Mouse (Mus musculus): Measurements from ENCODE around the gene Olfr745.

Gene Olfr745

DNA sequence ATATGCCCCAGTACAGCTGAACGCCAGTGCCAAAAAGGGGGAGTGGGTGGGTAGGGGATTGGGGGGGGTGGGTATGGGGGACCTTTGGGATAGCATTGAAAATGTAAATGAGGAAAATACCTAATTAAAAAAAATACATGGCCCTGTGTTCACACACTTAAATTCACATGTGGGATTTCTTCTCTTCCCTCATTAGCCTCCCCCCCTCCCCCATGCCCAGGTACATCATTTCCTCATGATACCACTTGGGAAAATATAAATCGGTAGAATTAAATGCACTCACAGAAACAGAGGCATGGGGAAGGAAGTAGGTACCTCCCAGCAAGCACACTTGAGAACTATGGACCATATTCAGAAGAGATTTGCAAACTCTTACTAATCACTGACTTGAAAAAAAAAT, at the start of gene Olfr745:
Gene Olfr745, plus strand, starts transcription at position 301 of the 400 bp plus-strand sequence.
- DNase-seq (ENCODE audit: extremely low spot score, low read depth, low spot score): no peak

DNA sequence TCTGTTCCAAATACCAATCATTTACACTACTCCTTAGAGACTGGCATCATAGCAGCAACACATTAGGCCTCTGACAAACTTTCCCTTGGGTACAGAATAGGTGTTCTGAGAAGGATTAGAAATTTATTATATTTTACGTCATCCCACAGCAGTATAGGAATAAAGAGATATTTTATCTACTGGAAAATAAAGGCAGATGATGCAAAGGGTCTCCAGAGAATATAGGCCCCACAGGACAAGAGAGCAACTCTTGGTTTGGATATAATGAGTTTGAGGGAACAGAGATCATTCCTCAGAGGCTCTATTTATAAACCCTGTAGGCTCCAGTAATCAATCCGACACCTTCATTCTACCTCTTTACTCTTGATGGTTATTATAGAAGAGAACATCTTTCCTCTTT, 24.6 kb upstream of the Olfr745 start, which contains the start of gene Olfr744:
Gene Olfr744, plus strand, starts transcription at position 301 of the 400 bp plus-strand sequence.
- DNase-seq (ENCODE audit: extremely low spot score, low read depth, low spot score): no peak

DNA sequence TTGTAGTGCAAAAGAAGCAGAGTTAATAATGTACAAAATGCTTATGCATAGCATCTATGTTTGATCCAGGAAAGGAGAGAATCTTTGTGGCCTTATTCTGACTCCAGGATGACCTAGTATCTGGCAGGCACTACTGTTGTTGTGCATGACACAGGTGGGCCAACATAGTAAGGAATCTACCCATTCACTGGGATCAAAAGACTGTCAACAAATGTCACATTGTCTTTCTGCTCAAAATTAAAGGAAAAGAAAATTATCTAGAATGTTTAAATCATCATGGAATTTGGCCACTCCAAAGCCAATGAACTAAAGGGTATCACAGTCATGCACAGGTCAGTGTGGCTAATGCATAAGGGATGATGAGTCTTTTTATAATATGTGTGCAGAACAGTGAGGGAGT, 7.6 kb downstream of the Olfr745 start, which contains the start of gene Olfr746:
Gene Olfr746, plus strand, starts transcription at position 301 of the 400 bp plus-strand sequence.
- DNase-seq (ENCODE audit: extremely low spot score, low read depth, low spot score): no peak

DNA sequence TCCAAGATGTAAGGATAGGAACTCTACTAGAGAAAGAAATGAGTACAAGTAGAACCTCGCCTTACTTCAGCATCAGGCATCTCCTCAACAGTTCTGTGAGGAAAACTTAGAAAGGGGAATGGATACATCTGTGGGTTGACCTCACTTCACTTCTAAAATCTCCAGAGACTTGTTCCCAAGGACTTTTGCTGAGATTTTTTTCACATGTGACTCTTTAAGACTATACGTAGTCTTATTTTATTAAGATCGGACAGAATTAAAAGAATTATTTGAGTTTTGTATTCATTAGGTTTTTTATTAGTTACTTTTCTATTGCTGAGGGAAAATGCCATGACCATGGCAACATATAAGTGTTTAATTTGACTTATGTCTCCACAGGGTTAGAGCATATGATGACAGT, 53.9 kb downstream of the Olfr745 start, which contains the start of gene Olfr747:
Gene Olfr747, minus strand, starts transcription at position 101 of the 400 bp plus-strand sequence.
- DNase-seq (ENCODE audit: extremely low spot score, low read depth, low spot score): no peak

Data from hindlimb bud, embryonic 11.5 days (tissue).